ENCODE assay signal across 9 mouse cellular contexts in genomic region chr13:47273487-47273886, GRCm38 (mm10).
A peak's percentile ranks its signal among the peaks of the same experiment; 100 is the strongest.
DNase-seq lines count a peak whose midpoint lies in the region; ATAC-seq lines count a peak whose summit lies in the region.
"Had no signal": no experiment of that assay in that cellular context is flagged by ENCODE, and none has a peak within 500 bp of the region (broad histone marks: within the 10 kb centered on the region; RNA-seq: fewer than 3 reads in every experiment).

No protein-coding gene starts in this region.

- H3K27me3 ChIP-seq in hindbrain, embryonic 10.5 days (ENCODE audit: insufficient read depth, poor library complexity, severe bottlenecking): no peaks in the 10 kb centered on the region

- H3K36me3 ChIP-seq in hindbrain, embryonic 10.5 days: no peaks in the 10 kb centered on the region

- no peaks in the 10 kb centered on the region for H3K9me3 ChIP-seq in hindbrain, embryonic 10.5 days

- peak overlapping the region; percentile 35 for H3K4me3 ChIP-seq in hindbrain, embryonic 10.5 days

- peak overlapping the region; percentile 89 for H3K27ac ChIP-seq in hindbrain, embryonic 10.5 days

- ATAC-seq in CD4-positive, CD25-positive, alpha-beta regulatory T cell, adult 4 months: peak; percentile 62
- peak; percentile 44 for ATAC-seq in megakaryocyte progenitor cell, adult 5-6 weeks (replicated peaks; ENCODE audit: poor library complexity)
- ATAC-seq in frontal cortex, adult (ENCODE audit: low TSS enrichment): no peak

- intact Hi-C loops in left cerebral cortex, postnatal 4 days (cut with DNase I): no loop called here

- peaks cover 62% of the 10 kb centered on the region for H3K4me1 ChIP-seq in hindbrain, embryonic 10.5 days (replicated peaks)

- WGBS in hindbrain, embryonic 10.5 days: under 1% methylated on average over 11 of the region's 11 CpGs

- DNase-seq in ES-CJ7 (ENCODE audit: low read depth, low spot score): peak; percentile 94
- DNase-seq in hindbrain, embryonic 10.5 days (ENCODE audit: low spot score): peak; percentile 89
- DNase-seq in urinary bladder, postnatal 25 days (ENCODE audit: low spot score): no peak
- no peak for DNase-seq in left cerebral cortex, postnatal 4 days
- no peak for DNase-seq in adrenal gland, adult 2 months
- DNase-seq: cerebellum, adult 11-12 months had no signal

Comparison
In these comparisons a context has a peak if more than half of its experiments do, and no peak if none do; other contexts are left out.
1. DNase-seq: peak in ES-CJ7 (single experiment) and hindbrain, embryonic 10.5 days (single experiment); none in urinary bladder, postnatal 25 days (single experiment), left cerebral cortex, postnatal 4 days (single experiment) and adrenal gland, adult 2 months (single experiment).